Mouse (Mus musculus) embryonic facial prominence, embryonic 13.5 days (tissue): Measurements from ENCODE around the gene Fkbp15. TPM values are rescaled to one million over a fixed set of nuclear protein-coding genes. Genes with fewer than 3 reads are reported as not detected.

Source experiments
- polyA plus RNA-seq: library from polyadenylated mRNA; unstranded; fragments of >200 nt; fragmentation: Nextera tagmentation; extraction: Ambion mirVana; gene quantifications from 2 replicates; pipeline ENCODE4 v1.2.1, GENCODE M21; 2015

Fkbp15 gene
- polyA plus RNA-seq, 1 experiment from 2014 or later, result 25.5 TPM

Other genes with a start within 250 kb of the Fkbp15 start
- not detected in 2 replicates for gene Mup21, start 209.7 kb downstream of the Fkbp15 start, polyA plus RNA-seq
- 11.8 and 15.0 TPM in 2 replicates for gene Zfp37, start 129.5 kb downstream of the Fkbp15 start, polyA plus RNA-seq
- 19.0 and 20.2 TPM in 2 replicates for gene Slc31a2, start 98.0 kb downstream of the Fkbp15 start, polyA plus RNA-seq
- gene Slc31a1, start 179 bp upstream of the Fkbp15 start, polyA plus RNA-seq, result 42.8 and 43.7 TPM in 2 replicates
- gene Cdc26, start 48.1 kb upstream of the Fkbp15 start, polyA plus RNA-seq, result 203 and 210 TPM in 2 replicates
- gene Prpf4, start 48.2 kb upstream of the Fkbp15 start, polyA plus RNA-seq, result 25.5 and 26.4 TPM in 2 replicates
- not detected in 2 replicates for gene Rnf183, start 74.7 kb upstream of the Fkbp15 start, polyA plus RNA-seq
- gene Wdr31, start 110.3 kb upstream of the Fkbp15 start, polyA plus RNA-seq, result 7.6 and 8.0 TPM in 2 replicates
- 5.4 and 5.5 TPM in 2 replicates for gene Bspry, start 119.5 kb upstream of the Fkbp15 start, polyA plus RNA-seq
- gene Hdhd3, start 142.9 kb upstream of the Fkbp15 start, polyA plus RNA-seq, result 11.2 and 11.7 TPM in 2 replicates
- 67.5 and 69.8 TPM in 2 replicates for gene Alad, start 159.4 kb upstream of the Fkbp15 start, polyA plus RNA-seq
- gene Pole3, start 164.5 kb upstream of the Fkbp15 start, polyA plus RNA-seq, result 94.5 and 99.0 TPM in 2 replicates
- 0.39 and 0.49 TPM in 2 replicates for gene 4933430I17Rik, start 164.8 kb upstream of the Fkbp15 start, polyA plus RNA-seq
- gene Rgs3, start 199.3 kb upstream of the Fkbp15 start, polyA plus RNA-seq, result 50.8 and 53.2 TPM in 2 replicates